Mouse (Mus musculus): ENCODE measurements around the gene Lrrc7.
"Not testable (repeated sequence)": the region's sequence is repeated elsewhere in the genome, so short reads cannot be mapped to it uniquely, and the experiment has no call there.

The Lrrc7 gene

DNA sequence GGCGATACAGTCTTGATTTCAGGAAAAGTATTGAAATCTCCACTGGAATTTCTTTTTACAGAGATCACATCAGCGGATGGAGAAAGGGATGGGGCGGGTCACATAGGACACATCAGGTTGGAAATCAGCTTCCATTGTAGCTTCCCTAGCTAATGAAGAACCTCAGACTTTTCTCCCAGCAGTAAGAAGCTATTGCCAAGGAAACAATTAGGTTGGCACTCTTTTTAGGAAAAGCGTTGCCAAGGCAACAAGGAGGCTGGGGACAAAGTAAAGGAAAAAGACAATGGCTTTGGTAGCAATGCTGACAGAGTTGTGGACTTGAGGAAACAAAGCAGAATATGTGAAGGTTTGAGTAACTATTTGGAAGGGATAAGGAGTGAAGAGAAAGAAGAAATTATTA is 393.6 kb downstream of the Lrrc7 start:
- DNase-seq (ENCODE audit: low spot score in 2 of 2), result peak; percentile 41 to 66

- no peak for DNase-seq (ENCODE audit: low spot score in 2 of 2)
These were observed 397.0 kb downstream of the Lrrc7 start for GRCm38 (mm10) chr3:158165004-158165403.

GRCm38 (mm10) chr3:158164452-158164851 is 397.6 kb downstream of the Lrrc7 start:
- DNase-seq (ENCODE audit: low spot score in 2 of 2), result no peak

DNA sequence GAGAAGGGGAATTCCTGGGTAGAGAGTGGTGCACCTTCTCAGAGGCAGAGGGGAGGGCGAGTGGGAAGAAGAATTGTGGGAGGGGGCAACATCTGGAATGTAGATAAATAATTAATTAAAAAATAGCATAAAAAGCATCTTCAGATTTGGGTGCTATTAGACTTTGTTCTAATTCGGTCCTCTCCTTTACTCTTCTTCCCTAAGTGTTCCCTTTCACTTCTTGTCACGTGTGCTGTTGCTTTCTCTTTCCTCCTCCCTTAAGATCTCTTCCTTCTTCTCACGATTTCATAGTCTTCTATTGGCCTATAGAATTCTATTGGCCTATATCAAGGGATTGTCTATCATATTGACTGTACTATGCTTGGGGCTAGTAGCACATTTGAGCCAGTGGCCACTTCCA is 398.9 kb downstream of the Lrrc7 start:
- no peak for DNase-seq (ENCODE audit: low spot score in 2 of 2)

DNA sequence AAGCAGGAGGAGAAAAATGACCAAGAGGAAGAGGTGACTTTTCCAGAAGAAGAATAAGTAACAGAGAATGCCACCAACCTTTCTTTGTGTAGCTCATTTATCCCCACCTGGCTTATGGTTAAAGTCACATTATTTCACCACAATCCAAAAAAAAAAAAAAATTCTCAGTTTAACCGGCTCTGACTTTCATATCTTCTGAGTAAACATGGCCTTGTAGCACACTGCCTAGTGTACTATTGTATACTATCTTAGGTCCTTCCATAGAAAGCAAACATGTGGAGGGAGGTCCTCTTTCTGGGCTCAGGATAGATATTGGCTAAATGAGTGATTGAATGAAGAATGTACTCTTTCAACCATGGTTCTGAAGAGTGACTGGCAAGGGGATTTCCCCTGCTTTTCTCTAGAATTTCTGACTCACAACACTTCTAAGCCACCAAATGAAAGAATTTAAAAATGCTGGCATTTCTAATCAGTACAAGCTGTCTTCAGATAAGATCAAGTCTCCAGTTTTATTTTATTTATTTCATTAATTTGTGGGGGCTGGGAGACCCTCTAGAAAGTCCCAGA is 400.0 kb downstream of the Lrrc7 start:
- DNase-seq (ENCODE audit: low spot score in 2 of 2), result no peak

DNA sequence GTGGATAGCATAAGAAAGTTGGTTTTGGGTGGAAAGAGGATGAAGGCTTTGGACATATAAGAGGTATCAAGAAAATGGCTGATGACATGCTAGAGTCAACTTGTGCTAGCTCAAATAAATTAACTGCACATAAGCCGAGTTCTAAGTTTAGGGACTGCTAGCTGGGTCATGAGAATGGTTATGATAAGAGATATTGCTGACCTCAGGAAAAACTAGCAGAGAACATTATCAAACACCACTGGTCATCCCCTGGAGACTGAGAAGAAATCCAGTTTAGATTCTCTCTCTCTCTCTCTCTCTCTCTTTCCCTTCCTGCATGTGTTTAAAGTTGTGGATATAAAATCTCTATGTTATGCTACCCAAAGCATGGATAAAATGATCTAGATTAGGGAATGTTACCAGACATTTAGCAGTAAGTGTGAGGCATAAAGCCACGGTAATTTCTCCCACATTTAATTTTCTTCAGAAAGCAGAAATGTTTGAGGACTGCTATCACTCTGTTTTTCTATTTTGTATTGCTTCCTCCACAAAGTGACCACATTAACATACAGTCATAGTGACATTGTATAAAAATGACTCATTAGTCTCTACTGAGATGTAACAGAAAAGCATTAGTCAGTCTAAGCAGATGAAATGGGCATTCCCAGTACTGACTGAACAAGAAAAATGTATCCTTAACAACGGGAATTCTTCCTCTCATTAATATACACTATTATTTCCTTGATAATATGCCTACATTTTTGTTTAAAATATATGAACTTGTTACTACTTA is 406.3 kb downstream of the Lrrc7 start:
- DNase-seq (ENCODE audit: low spot score in 2 of 2), result no peak

- no peak for DNase-seq (ENCODE audit: low spot score in 2 of 2)
These were observed 407.9 kb downstream of the Lrrc7 start for GRCm38 (mm10) chr3:158154134-158154533.

DNA sequence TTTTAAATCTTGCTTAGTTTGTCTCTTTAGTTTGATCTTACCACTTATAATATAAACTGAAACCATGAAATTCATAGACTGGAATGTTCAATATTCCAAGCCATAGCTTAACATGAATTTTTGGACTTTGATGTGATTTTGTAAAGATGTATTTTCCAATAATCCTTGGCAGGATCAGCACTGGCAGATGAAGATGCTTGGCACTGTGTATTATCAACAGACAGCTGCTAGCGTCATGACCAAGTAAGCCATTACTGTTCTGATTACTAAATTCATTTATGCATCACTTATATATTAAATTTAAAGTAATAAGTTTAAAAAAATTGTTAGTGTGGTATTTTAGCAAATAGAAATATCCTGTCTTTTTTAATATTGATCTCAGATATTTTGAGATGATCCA is 413.0 kb downstream of the Lrrc7 start:
- peak in 1 of 2 experiments; percentile 20 for DNase-seq (ENCODE audit: low spot score in 2 of 2)

GRCm38 (mm10) chr3:158140629-158141028 is 421.4 kb downstream of the Lrrc7 start:
- DNase-seq (ENCODE audit: low spot score in 2 of 2), result no peak

DNA sequence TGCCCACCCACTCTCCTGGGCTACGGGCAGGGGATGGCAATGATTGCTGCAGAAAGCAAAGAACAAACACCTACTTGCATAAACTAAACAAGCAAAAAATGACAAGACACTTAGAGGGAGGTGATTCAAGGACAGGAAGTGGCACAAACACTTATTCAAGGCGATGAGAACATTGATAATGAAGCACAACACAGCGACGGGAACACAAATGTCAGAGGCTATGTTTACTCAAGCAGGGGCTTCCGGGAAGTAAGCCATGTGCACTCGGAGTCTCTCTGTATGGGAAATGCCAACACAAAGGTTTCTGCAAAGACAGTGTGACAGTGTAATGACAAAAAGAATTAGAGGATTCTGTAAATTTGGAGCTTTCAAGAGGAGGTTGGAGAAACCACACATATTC is 424.2 kb downstream of the Lrrc7 start:
- DNase-seq (ENCODE audit: low spot score in 2 of 2), result no peak

DNA sequence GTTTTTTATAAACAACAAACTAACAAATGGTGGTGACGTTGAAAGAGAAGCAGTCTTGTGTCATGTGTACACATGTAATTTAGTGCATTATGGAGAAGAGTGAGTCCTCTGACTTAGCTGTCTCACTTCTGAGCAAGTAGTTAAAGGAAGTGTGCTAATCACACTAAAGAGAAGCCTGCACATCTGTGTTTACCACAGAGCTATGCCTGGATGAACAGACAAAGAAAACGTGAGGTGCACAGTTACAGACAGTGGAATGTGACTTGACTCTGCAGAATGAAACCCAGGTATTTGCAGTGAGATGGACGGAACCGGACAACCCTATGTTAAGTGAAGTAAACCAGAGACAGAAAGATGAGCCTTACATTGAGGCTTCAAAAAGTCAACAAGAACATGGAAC is 430.3 kb downstream of the Lrrc7 start:
- DNase-seq (ENCODE audit: low spot score in 2 of 2), result no peak

DNA sequence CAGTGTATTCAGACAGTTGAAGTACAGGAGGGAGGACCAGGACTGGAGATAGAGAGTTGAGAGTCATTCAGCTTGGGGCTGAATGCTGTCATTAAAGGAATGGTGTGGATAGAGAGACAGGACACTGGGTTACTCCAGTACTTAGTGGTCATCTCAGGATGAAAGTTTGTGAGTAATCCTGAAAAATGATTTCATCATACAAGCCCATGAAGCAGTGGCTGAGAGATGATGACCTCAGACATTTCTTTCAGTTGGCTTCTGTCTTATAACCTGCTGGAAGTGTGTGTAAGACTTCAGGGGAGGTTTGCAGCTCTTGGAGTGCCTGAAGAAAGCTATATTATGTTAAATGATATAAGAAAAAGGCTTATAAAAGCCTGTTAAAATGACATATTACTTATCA is 430.8 kb downstream of the Lrrc7 start:
- no peak for DNase-seq (ENCODE audit: low spot score in 2 of 2)

DNA sequence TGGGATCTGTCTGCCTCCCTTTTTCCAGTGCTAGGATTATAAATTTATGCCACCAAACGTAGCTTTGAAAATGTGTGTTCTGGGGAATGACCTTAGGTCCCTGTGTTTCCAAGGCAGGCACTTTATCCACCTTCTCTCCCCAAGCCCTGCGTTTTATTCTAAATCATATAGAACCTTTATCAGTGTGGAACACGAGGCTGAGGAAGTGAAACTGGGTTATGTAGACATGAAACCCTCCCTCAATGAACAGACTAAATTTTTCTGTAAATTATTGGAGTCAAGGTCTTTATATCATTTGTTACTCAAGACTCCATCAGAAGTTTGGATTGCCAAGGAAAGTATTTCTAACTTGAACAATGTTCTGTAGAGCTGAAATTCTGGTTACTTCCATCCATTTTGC is 439.1 kb downstream of the Lrrc7 start:
- no peak for DNase-seq (ENCODE audit: low spot score in 2 of 2)

- DNase-seq (ENCODE audit: low spot score in 2 of 2), result no peak
These were observed 456.8 kb downstream of the Lrrc7 start for GRCm38 (mm10) chr3:158105260-158105659.

DNA sequence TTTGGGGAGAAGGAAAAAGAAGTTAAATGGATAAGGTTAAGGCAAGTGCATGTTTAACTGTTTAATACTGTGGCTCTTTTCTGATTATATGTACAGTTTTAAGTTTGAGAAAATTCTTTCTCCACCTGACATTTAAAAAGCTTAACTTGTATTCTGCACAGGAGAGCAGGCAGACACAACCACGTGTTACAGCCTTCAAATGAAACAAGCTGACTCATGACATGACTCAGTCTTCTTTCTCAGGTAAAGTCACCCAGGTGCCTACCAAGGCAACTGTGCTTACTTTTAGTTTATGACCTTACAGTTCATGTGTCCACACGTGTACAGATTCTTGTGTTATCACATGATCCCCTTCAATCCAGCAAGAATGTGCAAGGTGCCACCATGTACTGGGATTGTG is 458.6 kb downstream of the Lrrc7 start:
- DNase-seq (ENCODE audit: low spot score in 2 of 2), result no peak

GRCm38 (mm10) chr3:158102530-158102929 is 459.5 kb downstream of the Lrrc7 start:
- DNase-seq (ENCODE audit: low spot score in 2 of 2), result not testable (repeated sequence)

DNA sequence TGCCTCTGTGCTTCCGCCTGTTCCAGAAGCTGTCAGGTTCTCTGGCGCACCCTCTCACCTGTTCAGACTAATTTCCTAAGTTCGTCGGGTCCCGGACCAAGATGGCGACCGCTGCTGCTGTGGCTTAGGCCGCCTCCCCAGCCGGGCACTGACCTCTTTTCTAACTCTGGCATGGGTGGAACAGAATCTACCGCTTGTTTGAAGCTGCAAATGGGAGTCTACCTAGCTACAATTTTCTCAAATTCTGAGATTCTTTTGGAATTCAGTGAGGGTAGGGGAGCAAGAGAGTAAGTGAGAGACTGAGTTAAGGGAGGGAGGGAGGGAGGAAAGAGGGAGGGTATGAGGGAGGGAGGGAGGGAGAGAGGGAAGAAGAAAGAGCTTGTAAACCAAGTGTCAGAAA is 460.0 kb downstream of the Lrrc7 start:
- not testable (repeated sequence) for DNase-seq (ENCODE audit: low spot score in 2 of 2)

DNA sequence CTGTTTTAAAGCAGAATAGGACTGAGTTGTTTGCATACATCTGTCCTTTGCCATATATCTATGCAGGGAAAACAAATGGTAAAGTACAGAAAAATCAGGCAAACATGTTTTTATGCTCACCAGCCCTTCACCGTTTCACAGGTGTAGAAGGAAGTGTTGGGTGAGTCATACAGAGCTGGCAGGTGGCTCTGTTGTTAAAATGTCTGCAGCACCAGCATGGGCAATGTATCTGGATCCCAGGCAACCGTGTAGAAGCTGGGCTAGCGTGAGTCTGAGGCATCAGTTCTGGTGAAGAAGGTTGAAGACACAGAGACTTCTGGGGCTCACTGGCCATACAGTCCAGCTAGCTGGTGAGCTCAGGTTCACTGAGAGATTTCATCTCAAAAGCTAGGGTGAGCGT is 468.1 kb downstream of the Lrrc7 start:
- no peak for DNase-seq (ENCODE audit: low spot score in 2 of 2)

DNA sequence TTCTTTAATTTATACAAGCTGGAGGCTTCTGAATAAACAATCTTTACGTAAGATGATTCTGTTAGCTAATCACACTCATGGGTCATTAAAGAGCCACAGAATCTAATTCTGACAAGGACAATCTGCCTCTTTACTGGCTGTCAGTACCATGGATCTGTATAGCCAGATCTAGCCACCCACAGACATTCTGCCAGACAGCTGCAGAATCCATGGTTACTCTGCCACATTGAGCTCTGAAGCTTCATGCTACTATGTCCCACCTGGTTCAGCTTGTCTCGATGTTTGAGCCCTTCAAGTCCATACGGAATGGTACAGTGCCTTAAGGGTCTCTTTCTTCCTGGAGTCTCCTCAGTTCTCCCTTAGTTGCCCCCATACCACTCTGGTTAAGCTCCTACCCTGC is 470.4 kb downstream of the Lrrc7 start:
- DNase-seq (ENCODE audit: low spot score in 2 of 2), result no peak

GRCm38 (mm10) chr3:158077828-158078227 is 484.2 kb downstream of the Lrrc7 start:
- DNase-seq (ENCODE audit: low spot score in 2 of 2), result no peak

GRCm38 (mm10) chr3:158077380-158077772 is 484.6 kb downstream of the Lrrc7 start:
- no peak for DNase-seq (ENCODE audit: low spot score in 2 of 2)

GRCm38 (mm10) chr3:158076685-158077379 is 485.2 kb downstream of the Lrrc7 start:
- DNase-seq (ENCODE audit: low spot score in 2 of 2), result no peak

GRCm38 (mm10) chr3:158075004-158075403 is 487.0 kb downstream of the Lrrc7 start:
- no peak for DNase-seq (ENCODE audit: low spot score in 2 of 2)

Data from right cerebral cortex, postnatal 10 days (tissue).